ENCODE assay signal across 15 mouse cellular contexts in the genomic region with DNA sequence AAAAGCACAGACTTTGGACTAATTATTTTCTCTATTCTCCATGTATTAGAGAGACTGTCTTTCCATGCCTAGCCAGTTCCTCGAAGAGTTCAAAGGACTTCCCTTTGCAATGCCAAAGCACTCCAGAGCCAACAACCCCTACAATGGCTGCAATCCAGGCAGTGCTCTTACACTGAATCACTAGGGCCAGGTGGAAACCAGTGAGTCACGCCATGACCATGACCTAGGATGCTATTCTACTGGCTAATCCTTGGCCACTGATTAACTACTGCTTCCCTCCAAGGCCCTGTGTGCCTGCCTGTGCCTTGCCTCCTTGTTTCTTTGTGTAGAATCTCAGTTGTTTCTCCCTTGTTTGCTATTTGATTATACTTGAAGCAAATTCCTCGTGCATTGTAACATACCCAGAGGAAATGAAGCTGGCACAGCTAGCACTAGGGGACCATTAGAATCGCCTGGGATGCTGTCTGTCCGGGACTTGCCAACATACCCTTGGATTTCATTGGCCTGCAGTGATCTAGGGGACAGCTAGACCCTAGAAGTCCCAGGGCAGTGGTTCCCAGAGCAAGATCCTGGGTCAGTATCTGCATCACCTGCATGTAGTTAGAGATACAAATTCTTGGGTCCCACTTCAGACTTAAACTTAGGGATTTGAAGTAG. TPM values are rescaled to one million over a fixed set of nuclear protein-coding genes. Genes with fewer than 3 reads are reported as not detected.
DNase-seq lines count a peak whose midpoint lies in the region; ATAC-seq and TF ChIP-seq lines count a peak whose summit lies in the region.
"Had no signal": no experiment of that assay in that cellular context is flagged by ENCODE, and none has a peak within 500 bp of the region (broad histone marks: within the 10 kb centered on the region; RNA-seq: fewer than 3 reads in every experiment).

No protein-coding gene starts in this region.

- H3K36me3 ChIP-seq in megakaryocyte, embryonic 14.5 days (replicated peaks; ENCODE audit: low read length) = no peaks in the 10 kb centered on the region
- H3K36me3 ChIP-seq in intestine, postnatal 0 days (ENCODE audit: control insufficient read depth, insufficient read depth) = no peaks in the 10 kb centered on the region
- no peaks in the 10 kb centered on the region for H3K36me3 ChIP-seq in stomach, embryonic 14.5 days (ENCODE audit: control insufficient read depth, insufficient read depth, low read length)
- H3K36me3 ChIP-seq: liver, embryonic 15.5 days had no signal

- no peaks in the 10 kb centered on the region for H3K9me3 ChIP-seq in megakaryocyte, embryonic 14.5 days
- no peaks in the 10 kb centered on the region for H3K9me3 ChIP-seq in intestine, postnatal 0 days (ENCODE audit: control insufficient read depth)
- H3K9me3 ChIP-seq in stomach, embryonic 14.5 days (ENCODE audit: control insufficient read depth, low read depth, low read length) = no peaks in the 10 kb centered on the region
- H3K9me3 ChIP-seq: hindbrain, embryonic 12.5 days; liver, embryonic 15.5 days; neural tube, embryonic 15.5 days had no signal

- H3K9ac ChIP-seq in intestine, postnatal 0 days (ENCODE audit: low read depth, low read length) = no peak overlapping the region
- no peak overlapping the region for H3K9ac ChIP-seq in stomach, embryonic 14.5 days (replicated peaks; ENCODE audit: low read depth, low read length)
- H3K9ac ChIP-seq: hindbrain, embryonic 12.5 days; liver, embryonic 15.5 days; neural tube, embryonic 15.5 days had no signal

- no peak for ATAC-seq in megakaryocyte, adult 5-6 weeks (ENCODE audit: poor library complexity, severe bottlenecking)
- ATAC-seq in intestine, postnatal 0 days = peak; percentile 77
- peak; percentile 73; the same call in 1 of the 2 replicates for ATAC-seq in stomach, embryonic 14.5 days (ENCODE audit: insufficient number of reproducible peaks, insufficient read depth, low FRiP score, low read depth)

- intact Hi-C loops in gastrocnemius, postnatal 36 days (cut with DNase I) = no loop called here

- DNase-seq in adrenal gland, adult 2 months = peak; percentile 84
- no peak for DNase-seq in adrenal gland, postnatal 4 days (ENCODE audit: low spot score in 2 of 2)
- DNase-seq in thymus, postnatal 10 days (ENCODE audit: low spot score in 2 of 2) = no peak
- no peak for DNase-seq in gastrocnemius, postnatal 36 days
- DNase-seq: B cell, adult 2 months; cerebellum, postnatal 25 days; midbrain, embryonic 14.5 days; thymus, adult 2 months had no signal

- no peak overlapping the region for H3K4me2 ChIP-seq in intestine, postnatal 0 days (replicated peaks; ENCODE audit: low read depth)
- no peak overlapping the region for H3K4me2 ChIP-seq in stomach, embryonic 14.5 days (replicated peaks; ENCODE audit: low read depth, low read length)
- H3K4me2 ChIP-seq: hindbrain, embryonic 12.5 days; liver, embryonic 15.5 days; neural tube, embryonic 15.5 days had no signal

- H3K4me3 ChIP-seq in megakaryocyte, embryonic 14.5 days (replicated peaks) = peak overlapping the region; percentile 1
- H3K4me3 ChIP-seq in intestine, postnatal 0 days (ENCODE audit: low read depth, low read length) = no peak overlapping the region
- no peak overlapping the region for H3K4me3 ChIP-seq in stomach, embryonic 14.5 days (ENCODE audit: low read depth, low read length)
- H3K4me3 ChIP-seq: hindbrain, embryonic 12.5 days; liver, embryonic 15.5 days; neural tube, embryonic 15.5 days had no signal

- WGBS in intestine, postnatal 0 days = 47% methylated on average over 5 of the region's 5 CpGs
- WGBS in stomach, embryonic 14.5 days = 67% methylated on average over 5 of the region's 5 CpGs

- peaks cover 76% of the 10 kb centered on the region for H3K4me1 ChIP-seq in megakaryocyte, embryonic 14.5 days
- H3K4me1 ChIP-seq in intestine, postnatal 0 days (replicated peaks; ENCODE audit: control insufficient read depth, insufficient read depth, low read length) = no peaks in the 10 kb centered on the region
- peaks cover 3% of the 10 kb centered on the region; the same call in 1 of the 2 replicates for H3K4me1 ChIP-seq in stomach, embryonic 14.5 days (ENCODE audit: control insufficient read depth, insufficient read depth, low read length)
- H3K4me1 ChIP-seq: liver, embryonic 15.5 days had no signal

- no peak for TF ChIP-seq CTCF in intestine, postnatal 0 days (IDR thresholded peaks at IDR 0.05; ENCODE audit: low read depth)

- peaks cover 2% of the 10 kb centered on the region for H3K27me3 ChIP-seq in megakaryocyte, embryonic 14.5 days (replicated peaks)
- H3K27me3 ChIP-seq in intestine, postnatal 0 days (replicated peaks; ENCODE audit: control insufficient read depth, insufficient read depth, low read length) = no peaks in the 10 kb centered on the region
- H3K27me3 ChIP-seq in stomach, embryonic 14.5 days (ENCODE audit: control insufficient read depth, insufficient read depth, low read length) = no peaks in the 10 kb centered on the region
- H3K27me3 ChIP-seq: hindbrain, embryonic 12.5 days; liver, embryonic 15.5 days; neural tube, embryonic 15.5 days had no signal

- no peak overlapping the region for H3K27ac ChIP-seq in intestine, postnatal 0 days (ENCODE audit: low read depth, low read length)
- H3K27ac ChIP-seq in stomach, embryonic 14.5 days (ENCODE audit: low read length) = no peak overlapping the region
- H3K27ac ChIP-seq: hindbrain, embryonic 12.5 days; liver, embryonic 15.5 days; neural tube, embryonic 15.5 days had no signal

RNA-seq across cellular contexts. Expression of gene Chrna1, which starts 29.1 kb away (rescaled TPM):
- not detected for total RNA-seq in adrenal gland, adult 2 months (2021)
- polyA plus RNA-seq in adrenal gland, adult 2 months (2012; rRNA removed) = 0.02 TPM in 1 of 2 replicates, not detected in the other
- total RNA-seq in adrenal gland, postnatal 4 days (2021) = under 1 TPM; 0.56 to 0.87 TPM
- polyA plus RNA-seq in megakaryocyte, embryonic 14.5 days (2012; ENCODE audit: insufficient read depth, low replicate concordance) = not detected in 2 replicates
- 0.09 TPM in 1 of 2 replicates, not detected in the other for total RNA-seq in megakaryocyte, adult 5-6 weeks (2015)
- total RNA-seq in megakaryocyte, adult 5-6 weeks (2017) = not detected in 2 replicates
- 0.08 and 0.12 TPM in 2 replicates for polyA plus RNA-seq in intestine, postnatal 0 days (2015; fragmentation: Nextera tagmentation; extraction: Ambion mirVana)
- polyA plus RNA-seq in stomach, embryonic 14.5 days (2014; fragmentation: Nextera tagmentation; extraction: Ambion mirVana) = 0.07 and 0.11 TPM in 2 replicates
- 1 to 10 TPM; 6.6 to 6.8 TPM for total RNA-seq in gastrocnemius, postnatal 36 days (2021)

Comparison
In these comparisons a context has a peak if more than half of its experiments do, and no peak if none do; other contexts are left out.
1. RNA of gene Chrna1, which starts 29.1 kb away (total RNA-seq): 6.6 to 6.8 TPM in gastrocnemius, postnatal 36 days; 0.56 to 0.87 TPM in adrenal gland, postnatal 4 days, not detected in adrenal gland, adult 2 months and 0.09 TPM in megakaryocyte, adult 5-6 weeks; every median in the first group is over 4 times any median in the second.